Mouse (Mus musculus) thymus, postnatal 25 days (tissue): ENCODE measurements around the gene Mcl1.
"Not testable (repeated sequence)": the region's sequence is repeated elsewhere in the genome, so short reads cannot be mapped to it uniquely, and the experiment has no call there.

Experiments
- DNase-seq: peaks from one replicate; pipeline ENCODE4 v3.0.0; 2022

Gene Mcl1

GRCm38 (mm10) chr3:95658236-95658867 is at the start of gene Mcl1:
Mcl1 (plus strand) TSS chr3:95658788.
- DNase-seq: peak; percentile 92

GRCm38 (mm10) chr3:95609195-95609594 is 49.4 kb upstream of the Mcl1 start:
- no peak for DNase-seq

DNA sequence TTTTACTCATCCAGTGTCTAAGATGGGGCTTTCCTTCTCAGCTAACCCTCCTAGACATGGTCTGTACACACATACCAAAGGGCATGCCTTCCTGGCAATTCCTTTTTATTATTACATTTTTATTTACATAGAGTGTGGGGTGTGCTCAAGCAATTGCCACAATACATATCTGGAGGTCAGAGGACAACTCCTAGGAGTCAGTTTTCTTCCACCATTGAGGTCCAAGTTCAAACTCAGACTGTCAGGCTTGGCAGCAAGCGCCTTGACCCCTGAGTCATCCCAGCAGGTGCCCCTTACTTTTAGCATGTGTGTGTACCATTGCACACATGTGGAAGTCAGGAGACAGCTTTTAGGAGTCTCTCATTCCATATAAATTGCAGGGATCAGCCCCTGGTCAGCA is 44.6 kb upstream of the Mcl1 start:
- no peak for DNase-seq

DNA sequence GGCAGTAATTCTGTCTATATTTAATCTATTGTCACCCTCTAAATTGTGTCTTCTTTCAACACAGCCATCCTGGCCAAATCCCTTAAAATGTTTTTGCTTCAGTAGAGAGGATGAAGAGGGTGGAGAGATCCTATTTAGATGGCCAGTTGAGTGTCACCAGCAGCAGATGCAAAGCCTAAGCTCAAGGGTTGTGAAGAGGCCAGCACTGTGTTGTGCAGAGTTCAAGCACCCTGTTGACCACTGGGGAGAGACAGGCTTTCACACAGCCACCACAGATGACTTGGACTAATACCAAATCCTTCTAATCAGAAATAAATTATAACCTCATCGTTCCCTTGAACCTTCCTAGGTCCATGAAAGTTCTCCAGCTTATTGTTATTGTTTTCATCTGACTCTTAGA is 40.1 kb upstream of the Mcl1 start:
- DNase-seq: no peak

DNA sequence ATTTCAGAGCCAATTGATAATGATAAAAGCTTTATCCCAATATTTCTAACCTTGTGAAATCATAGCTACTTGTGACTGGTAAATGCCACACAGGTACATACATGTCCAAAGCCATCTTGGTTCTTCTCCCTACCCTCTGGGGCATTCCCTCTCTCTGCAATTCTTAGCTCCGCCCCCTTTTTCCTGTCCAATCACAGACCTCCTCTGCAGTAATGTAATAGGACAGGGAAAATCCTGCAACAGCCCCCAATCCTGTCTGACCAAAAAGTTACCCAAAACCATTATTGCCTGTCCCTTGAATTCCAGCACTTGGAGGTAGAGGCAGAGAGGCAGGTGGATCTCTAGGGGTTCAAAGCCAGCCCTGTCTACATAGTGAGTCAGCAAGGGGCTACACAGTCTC is 37.3 kb upstream of the Mcl1 start:
- DNase-seq: no peak

GRCm38 (mm10) chr3:95622421-95622820 is 36.2 kb upstream of the Mcl1 start:
- DNase-seq: not testable (repeated sequence)

DNA sequence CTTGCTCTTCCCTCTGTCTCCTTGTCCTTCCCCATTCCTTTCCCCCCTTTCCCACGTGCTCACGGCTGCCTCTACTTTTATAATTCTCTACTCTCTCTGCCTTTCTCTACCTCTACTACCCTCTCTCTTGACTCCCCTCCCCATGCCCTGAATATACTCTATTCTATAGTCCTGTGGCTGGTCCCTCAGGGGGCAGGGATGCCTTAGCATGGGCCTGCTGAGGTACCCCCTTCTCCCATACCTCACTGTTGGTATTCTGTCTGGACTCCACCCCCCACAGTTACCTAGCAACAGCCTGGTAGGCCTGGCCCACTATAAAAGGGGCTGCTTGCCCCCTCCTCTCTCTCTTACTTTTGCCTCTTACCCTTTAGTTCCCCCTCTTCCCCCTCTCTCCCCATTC is 35.0 kb upstream of the Mcl1 start:
- no peak for DNase-seq

DNA sequence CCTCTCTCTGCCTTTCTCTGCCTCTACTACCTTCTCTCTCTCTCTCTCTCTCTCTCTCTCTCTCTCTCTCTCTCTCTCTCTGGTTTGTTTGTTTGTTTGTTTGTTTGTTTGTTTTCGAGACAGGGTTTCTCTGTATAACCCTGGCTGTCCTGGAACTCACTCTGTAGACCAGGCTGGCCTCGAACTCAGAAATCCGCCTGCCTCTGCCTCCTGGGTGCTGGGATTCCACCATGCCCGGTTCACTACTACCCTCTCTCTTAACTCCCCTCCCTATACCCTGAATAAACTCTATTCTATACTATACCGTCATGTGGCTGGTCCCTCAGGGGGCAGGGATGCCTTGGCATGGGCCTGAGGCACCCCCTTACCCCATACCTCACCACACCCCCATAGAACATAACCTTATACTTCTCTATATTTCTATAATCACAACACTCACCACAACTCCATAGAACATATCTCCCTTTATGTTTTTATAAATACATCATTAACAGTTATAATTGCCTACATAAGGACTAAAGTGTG is 34.5 kb upstream of the Mcl1 start:
- DNase-seq: not testable (repeated sequence)

- peak; percentile 97 for DNase-seq
Observed at GRCm38 (mm10) chr3:95624628-95625503, 33.7 kb upstream of the Mcl1 start, which contains the start of gene Ensa. Ensa (plus strand) TSS chr3:95624993.

GRCm38 (mm10) chr3:95627763-95628162 is 30.8 kb upstream of the Mcl1 start:
- DNase-seq: no peak

DNA sequence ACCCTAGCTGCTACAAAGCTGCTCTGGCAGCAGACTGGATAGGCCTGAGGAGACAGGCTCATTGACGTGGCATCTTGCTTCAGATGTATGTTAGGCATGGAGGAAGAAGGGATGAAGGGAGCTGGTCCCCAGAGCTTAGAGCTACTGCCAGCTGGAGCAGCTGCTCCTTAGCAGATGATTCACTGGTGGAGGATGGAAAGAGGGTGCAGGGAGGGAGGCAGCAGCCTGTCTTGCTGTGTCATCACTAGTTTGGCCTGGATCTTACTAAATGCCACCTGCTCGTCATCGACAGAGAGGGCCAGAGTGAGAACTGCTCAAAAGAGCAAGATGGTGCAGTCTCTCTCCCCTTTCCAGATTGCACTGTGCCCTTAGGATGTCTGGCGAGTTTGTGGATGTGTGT is 28.8 kb upstream of the Mcl1 start:
- DNase-seq: no peak

DNA sequence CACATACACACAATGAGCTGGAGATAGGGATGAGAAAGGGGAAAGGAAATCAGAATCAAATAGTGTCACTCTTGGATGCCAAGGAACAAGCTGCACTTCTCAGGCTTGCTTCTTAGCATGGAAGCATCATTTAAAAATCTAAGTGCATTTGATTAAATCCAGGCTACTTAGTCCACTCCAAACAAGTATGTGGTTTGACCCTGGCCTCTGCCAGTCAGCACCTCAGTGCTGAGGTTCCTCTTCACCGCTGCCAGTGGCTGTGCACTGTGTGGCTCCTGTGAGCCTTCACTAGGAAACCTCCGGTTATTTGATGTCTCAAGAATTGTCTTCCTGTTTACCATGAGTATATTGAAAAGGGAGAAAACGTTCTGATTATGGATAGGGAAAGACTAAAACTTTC is 27.7 kb upstream of the Mcl1 start:
- no peak for DNase-seq

DNA sequence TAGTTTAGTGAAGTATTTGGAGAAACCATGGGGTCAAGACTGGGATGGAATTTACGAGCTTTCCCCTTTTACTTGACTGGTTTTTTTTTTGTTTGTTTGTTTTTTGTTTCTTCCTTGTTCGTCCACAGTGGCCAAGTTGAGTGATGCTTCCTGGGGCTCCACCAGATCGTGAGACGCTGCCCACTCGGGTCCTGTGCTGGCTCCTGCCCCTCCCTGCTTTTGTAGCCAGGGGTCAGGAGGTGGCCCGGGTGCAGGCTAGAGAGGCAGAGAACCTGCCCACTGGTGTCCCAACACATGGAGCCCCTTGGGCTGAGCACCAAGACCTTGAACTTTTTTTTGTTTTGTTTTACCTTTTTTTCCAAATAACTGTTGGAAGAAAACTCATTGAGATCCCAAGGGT is 27.3 kb upstream of the Mcl1 start:
- no peak for DNase-seq

GRCm38 (mm10) chr3:95632648-95633588 is 25.7 kb upstream of the Mcl1 start:
- DNase-seq: no peak

- DNase-seq: no peak
Observed at GRCm38 (mm10) chr3:95635636-95636035, 23.0 kb upstream of the Mcl1 start.

DNA sequence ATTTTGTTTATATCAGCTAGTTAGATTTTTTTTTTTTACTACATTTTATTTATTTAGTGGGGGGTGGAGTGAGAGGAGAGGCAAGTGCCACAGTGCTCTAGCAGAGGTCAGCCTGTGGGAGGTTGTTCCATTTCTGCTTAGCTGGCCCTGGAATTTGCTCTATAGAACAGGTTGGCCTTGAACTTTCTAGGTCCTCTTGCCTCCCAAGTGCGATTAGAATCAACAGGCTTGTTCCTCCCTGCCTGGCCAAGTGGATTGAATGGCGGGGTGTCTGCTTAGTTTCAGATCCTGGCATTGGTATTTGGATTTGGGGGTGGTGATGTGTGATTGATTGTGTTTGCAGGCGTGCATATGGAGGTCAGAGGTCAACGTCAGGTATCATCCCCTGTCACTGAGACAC is 22.5 kb upstream of the Mcl1 start:
- DNase-seq: no peak

DNA sequence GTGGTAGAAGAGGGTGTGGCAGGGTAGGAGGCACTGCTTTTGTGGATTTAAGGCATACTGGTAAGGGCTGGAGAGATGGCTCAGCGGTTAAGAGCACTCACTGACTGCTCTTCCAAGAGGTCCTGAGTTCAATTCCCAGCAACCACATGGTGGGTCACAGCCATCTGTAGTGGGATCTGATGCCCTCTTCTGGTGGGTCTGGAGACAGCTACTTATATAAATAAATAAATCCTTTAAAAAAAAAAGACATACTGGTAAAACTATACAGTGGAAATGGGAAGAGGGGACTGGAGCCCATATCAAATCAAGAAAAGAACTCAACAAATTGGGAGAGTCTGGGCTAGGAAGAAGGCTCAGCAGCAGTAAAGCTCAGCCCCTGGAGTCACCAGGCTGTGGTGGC is 18.9 kb upstream of the Mcl1 start:
- peak; percentile 22 for DNase-seq

DNA sequence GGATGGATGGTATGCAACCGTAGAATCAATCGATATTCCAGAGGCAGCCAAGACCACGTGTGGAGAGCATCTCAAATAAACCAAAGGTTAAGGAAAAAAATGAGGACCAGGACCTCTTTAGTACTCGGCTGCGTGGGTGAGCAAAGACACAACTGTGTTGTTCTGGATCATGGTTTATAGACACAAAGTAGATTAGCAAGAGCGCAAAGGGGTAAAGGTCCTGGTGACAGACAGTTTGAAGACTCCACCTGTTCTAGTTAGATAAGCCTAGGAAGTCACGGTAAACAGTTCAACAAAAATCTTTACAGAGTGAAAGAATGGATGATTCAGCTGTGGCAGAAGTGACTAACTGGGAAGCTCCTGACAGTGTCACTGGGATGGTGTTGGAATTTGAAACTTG is 15.5 kb upstream of the Mcl1 start:
- no peak for DNase-seq

- peak; percentile 59 for DNase-seq
Observed at GRCm38 (mm10) chr3:95645313-95646235, 13.0 kb upstream of the Mcl1 start.

DNA sequence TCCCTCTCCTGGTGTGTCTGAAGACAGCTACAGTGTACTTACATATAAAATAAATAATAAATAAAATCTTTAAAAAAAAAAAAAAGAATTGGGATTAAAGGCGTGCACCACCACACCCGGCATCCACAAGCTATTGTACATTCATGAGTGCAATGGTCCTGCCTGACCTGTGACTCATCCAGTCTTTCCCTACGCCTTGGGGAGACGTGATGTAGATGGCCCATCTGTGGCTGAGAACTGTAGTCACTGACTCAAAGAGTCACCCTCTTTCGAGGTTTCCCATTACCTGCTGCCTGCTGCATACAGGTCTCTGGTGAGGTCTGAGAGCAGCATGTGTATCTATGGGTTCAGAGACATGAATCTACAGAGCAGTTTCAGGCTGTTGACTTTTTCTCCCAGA is 10.6 kb upstream of the Mcl1 start:
- DNase-seq: no peak

GRCm38 (mm10) chr3:95650276-95651032 is 8.1 kb upstream of the Mcl1 start:
- no peak for DNase-seq
